Mouse (Mus musculus) forebrain, embryonic 16.5 days (tissue): ENCODE results near the gene Gm10642. TPM values are rescaled to one million over a fixed set of nuclear protein-coding genes. Genes with fewer than 3 reads are reported as not detected.

Experiments used
- ATAC-seq: fragments of 200-750 bp; cut with Nextera tagmentation; 2 replicates; pipeline ENCODE4 v1.8.0; 2017; ENCODE audit warnings: mild to moderate bottlenecking, moderate library complexity
- H3K27ac ChIP-seq: fragments of 300-500 bp; sonication (generic); 2 replicates; pipeline ENCODE4 v1.5.1; 2014; ENCODE audit warnings: low read length, control low read depth
- H3K27me3 ChIP-seq: fragments of 300-500 bp; sonication (generic); replicated peaks from 2 replicates; pipeline ENCODE4 v1.6.1; 2014; ENCODE audit warnings: low read length; ENCODE audit not compliant: control insufficient read depth, insufficient read depth
- H3K36me3 ChIP-seq: fragments of 300-500 bp; sonication (generic); 2 replicates; pipeline ENCODE4 v1.6.1; 2014; ENCODE audit not compliant: control insufficient read depth, insufficient read depth
- H3K4me1 ChIP-seq: fragments of 300-500 bp; sonication (generic); replicated peaks from 2 replicates; pipeline ENCODE4 v1.6.1; 2014; ENCODE audit warnings: low read length; ENCODE audit not compliant: control insufficient read depth, insufficient read depth
- H3K4me2 ChIP-seq: fragments of 300-500 bp; sonication (generic); 2 replicates; pipeline ENCODE4 v1.6.1; 2014; ENCODE audit warnings: mild to moderate bottlenecking, low read length, control low read depth
- H3K4me3 ChIP-seq: fragments of 300-500 bp; sonication (generic); replicated peaks from 2 replicates; pipeline ENCODE4 v1.5.1; 2014; ENCODE audit warnings: mild to moderate bottlenecking, low read length, control low read depth
- H3K9ac ChIP-seq: fragments of 300-500 bp; sonication (generic); replicated peaks from 2 replicates; pipeline ENCODE4 v1.6.1; 2014; ENCODE audit warnings: low read depth, low read length, control low read depth
- H3K9me3 ChIP-seq: fragments of 300-500 bp; sonication (generic); 2 replicates; pipeline ENCODE4 v1.6.1; 2016; ENCODE audit warnings: low read length; ENCODE audit not compliant: control insufficient read depth
- WGBS: fragments of 180-500 bp; shearing (Covaris S2); extraction: QIAGEN DNeasy Blood & Tissue Kit; methylation state at CpG from one replicate; pipeline ENCODE4 v1.1.7; 2014; 5-methylcytosine and 5-hydroxymethylcytosine counted together
- polyA plus RNA-seq: library from polyadenylated mRNA; unstranded; fragments of >200 nt; fragmentation: Nextera tagmentation; extraction: Ambion mirVana; gene quantifications from 2 replicates; pipeline ENCODE4 v1.2.1, GENCODE M21; 2015

Gene Gm10642
- 0.17 and 0.37 TPM in 2 replicates for polyA plus RNA-seq

GRCm38 (mm10) chr9:70656130-70657007 is at the start of gene Gm10642:
Gm10642 (plus strand) TSS chr9:70656251.
- peaks cover 30% of the 10 kb centered on the region for H3K4me1 ChIP-seq
- H3K4me3 ChIP-seq: peak within 1 kb of the TSS; percentile 71
- no peaks in the 10 kb centered on the region for H3K27me3 ChIP-seq
- H3K36me3 ChIP-seq: no peaks in the 10 kb centered on the region
- peak within 1 kb of the TSS; percentile 95 for H3K9ac ChIP-seq
- peak within 1 kb of the TSS; percentile 61 for H3K4me2 ChIP-seq
- H3K9me3 ChIP-seq: no peaks in the 10 kb centered on the region
- under 1% methylated on average over 67 of the region's 72 CpGs for WGBS
- H3K27ac ChIP-seq: peak within 1 kb of the TSS; percentile 95
- peak; percentile 46 for ATAC-seq

DNA sequence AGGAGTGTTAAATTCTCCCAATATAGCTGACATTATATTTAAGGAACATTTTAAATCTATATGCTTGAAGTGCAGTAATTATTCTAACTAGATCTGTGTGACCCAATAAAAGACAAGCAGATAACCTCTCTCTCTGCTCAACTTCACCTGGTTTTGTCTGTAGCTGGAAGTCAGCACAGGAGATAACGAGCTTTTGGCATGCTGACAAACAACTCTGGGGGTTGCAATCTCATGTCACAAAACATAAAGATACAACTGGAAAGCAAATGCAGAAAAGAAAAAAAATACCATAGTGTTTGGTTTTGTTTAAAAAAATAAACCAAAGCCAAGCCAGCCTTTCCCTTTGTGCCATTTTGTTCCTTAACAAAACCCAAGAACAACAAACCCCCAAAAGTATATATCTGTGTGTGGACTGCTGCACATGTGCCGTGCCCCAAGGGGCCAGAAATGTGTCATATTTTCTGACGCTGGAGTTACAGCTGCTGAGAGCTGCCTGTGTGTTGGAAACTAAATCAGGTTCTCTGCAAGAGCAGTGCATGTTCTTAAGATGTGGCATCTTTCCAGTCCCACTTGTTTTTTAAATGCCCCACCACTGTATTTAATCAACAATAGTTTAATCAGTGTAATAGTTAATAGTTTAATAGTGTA is 44.9 kb upstream of the Gm10642 start:
- Histone ChIP-seq H3K4me1 (no peaks in the 10 kb centered on the region), H3K9ac (no peak overlapping the region), H3K27ac (no peak overlapping the region), H3K27me3 (no peaks in the 10 kb centered on the region), H3K4me3 (no peak overlapping the region), H3K9me3 (no peaks in the 10 kb centered on the region), H3K36me3 (peaks cover 6% of the 10 kb centered on the region; the same call in 1 of the 2 replicates), H3K4me2 (no peak overlapping the region)
- WGBS: 46% methylated on average over 3 of the region's 3 CpGs
- ATAC-seq: no peak

- Histone ChIP-seq H3K4me3 (no peak overlapping the region), H3K27ac (no peak overlapping the region), H3K27me3 (no peaks in the 10 kb centered on the region), H3K36me3 (peaks cover 5% of the 10 kb centered on the region), H3K9ac (no peak overlapping the region), H3K4me2 (no peak overlapping the region), H3K4me1 (no peaks in the 10 kb centered on the region), H3K9me3 (no peaks in the 10 kb centered on the region)
- ATAC-seq: no peak
- 87% methylated on average over 2 of the region's 2 CpGs for WGBS
Measured at GRCm38 (mm10) chr9:70629711-70630110, 26.3 kb upstream of the Gm10642 start.

GRCm38 (mm10) chr9:70631665-70632064 is 24.4 kb upstream of the Gm10642 start:
- 33% methylated on average over 5 of the region's 5 CpGs for WGBS
- H3K9ac ChIP-seq: no peak overlapping the region
- H3K9me3 ChIP-seq: no peaks in the 10 kb centered on the region
- no peaks in the 10 kb centered on the region for H3K36me3 ChIP-seq
- no peaks in the 10 kb centered on the region for H3K4me1 ChIP-seq
- no peaks in the 10 kb centered on the region for H3K27me3 ChIP-seq
- H3K27ac ChIP-seq: no peak overlapping the region
- ATAC-seq: no peak
- H3K4me2 ChIP-seq: no peak overlapping the region
- H3K4me3 ChIP-seq: no peak overlapping the region

DNA sequence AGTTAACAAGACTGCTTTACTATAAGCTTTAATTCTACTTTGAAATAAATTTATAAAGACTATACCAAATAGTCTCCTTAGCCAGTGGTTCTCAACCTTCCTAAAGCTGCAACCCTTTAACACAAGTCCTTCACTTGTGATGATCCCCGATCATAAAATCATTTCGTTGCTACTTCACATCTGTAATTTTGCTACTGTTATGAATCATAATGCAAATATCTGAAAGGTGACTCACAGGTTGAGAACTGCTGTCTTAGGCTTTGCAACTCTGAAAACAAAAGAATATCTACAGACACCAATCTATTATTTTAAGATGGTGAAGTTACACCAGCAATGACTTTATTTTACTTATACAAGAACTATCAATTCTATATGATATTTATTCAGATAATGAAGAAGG is 19.3 kb upstream of the Gm10642 start:
- Histone ChIP-seq H3K4me1 (no peaks in the 10 kb centered on the region), H3K9me3 (no peaks in the 10 kb centered on the region), H3K4me2 (no peak overlapping the region), H3K27ac (no peak overlapping the region), H3K27me3 (no peaks in the 10 kb centered on the region), H3K36me3 (no peaks in the 10 kb centered on the region), H3K9ac (no peak overlapping the region), H3K4me3 (no peak overlapping the region)
- 86% methylated on average over 2 of the region's 2 CpGs for WGBS
- no peak for ATAC-seq

DNA sequence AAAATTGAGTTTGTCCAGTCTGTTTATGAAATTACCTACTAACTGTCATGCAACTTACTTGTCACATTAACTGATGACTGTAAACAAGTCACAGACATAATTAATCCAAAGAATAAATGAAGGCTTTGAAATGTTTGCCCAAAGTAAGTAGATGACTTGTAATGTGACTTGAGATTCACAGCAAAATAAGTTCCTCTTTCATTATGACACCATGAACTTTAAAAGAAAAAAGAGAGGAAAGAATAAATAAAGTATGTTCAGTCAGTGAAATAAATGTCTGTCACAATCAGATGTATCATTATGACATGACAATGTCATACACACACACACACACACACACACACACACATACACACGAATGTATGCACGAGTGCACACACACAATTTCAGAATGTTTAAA is 5.8 kb upstream of the Gm10642 start:
- H3K9ac ChIP-seq: no peak overlapping the region
- H3K4me1 ChIP-seq: peaks cover 23% of the 10 kb centered on the region
- H3K4me2 ChIP-seq: no peak overlapping the region
- H3K36me3 ChIP-seq: no peaks in the 10 kb centered on the region
- ATAC-seq: no peak
- no peak overlapping the region for H3K4me3 ChIP-seq
- H3K9me3 ChIP-seq: no peaks in the 10 kb centered on the region
- H3K27ac ChIP-seq: no peak overlapping the region
- H3K27me3 ChIP-seq: no peaks in the 10 kb centered on the region
- WGBS: 79% methylated on average over 2 of the region's 2 CpGs

DNA sequence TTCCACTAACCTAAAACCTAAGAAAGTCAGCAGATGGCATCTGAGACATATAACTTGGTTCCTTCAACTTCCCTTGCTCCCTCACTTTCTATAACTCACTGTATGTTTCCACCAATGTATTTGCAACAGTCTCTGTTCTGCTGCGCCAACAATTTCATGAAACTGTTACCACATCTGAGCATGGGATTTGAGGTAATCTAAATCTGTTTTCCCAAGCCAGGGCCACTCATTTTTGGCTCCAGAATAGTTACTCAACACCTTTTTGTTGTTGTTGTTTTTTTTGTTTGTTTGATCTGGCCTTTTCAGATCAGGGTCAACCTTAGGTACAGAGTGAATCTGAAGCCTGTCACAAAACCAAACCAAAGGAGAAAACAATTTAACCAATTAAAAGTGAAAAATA is 5.1 kb upstream of the Gm10642 start:
- Histone ChIP-seq H3K9ac (no peak overlapping the region), H3K36me3 (no peaks in the 10 kb centered on the region), H3K27ac (no peak overlapping the region), H3K9me3 (no peaks in the 10 kb centered on the region), H3K4me2 (no peak overlapping the region), H3K4me3 (no peak overlapping the region), H3K27me3 (no peaks in the 10 kb centered on the region), H3K4me1 (peaks cover 23% of the 10 kb centered on the region)
- no peak for ATAC-seq
- WGBS: 85% methylated on average over 1 of the region's 1 CpGs

DNA sequence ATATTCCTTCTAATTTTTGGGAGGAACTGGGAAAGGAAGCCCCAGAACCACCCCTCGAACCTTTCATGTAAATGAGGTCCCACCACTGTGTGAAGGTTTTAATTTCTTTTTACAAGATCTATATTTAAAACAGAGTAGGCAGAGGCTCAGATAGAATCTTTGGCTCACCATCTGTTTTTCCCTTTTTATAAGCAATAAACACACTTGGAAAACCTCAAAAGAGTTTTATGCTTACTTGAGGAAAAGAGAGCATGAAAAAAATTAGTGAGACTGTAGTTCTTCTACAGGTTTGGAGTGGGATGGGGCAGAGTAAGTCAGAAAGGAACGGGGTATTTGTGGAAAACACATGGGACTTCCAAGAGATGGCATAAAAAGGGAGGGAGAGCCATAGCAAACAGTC is 3.8 kb upstream of the Gm10642 start:
- H3K4me3 ChIP-seq: no peak overlapping the region
- no peak overlapping the region for H3K9ac ChIP-seq
- WGBS: 70% methylated on average over 2 of the region's 2 CpGs
- peaks cover 26% of the 10 kb centered on the region for H3K4me1 ChIP-seq
- H3K27me3 ChIP-seq: no peaks in the 10 kb centered on the region
- no peaks in the 10 kb centered on the region for H3K36me3 ChIP-seq
- no peaks in the 10 kb centered on the region for H3K9me3 ChIP-seq
- ATAC-seq: no peak
- no peak overlapping the region for H3K4me2 ChIP-seq
- no peak overlapping the region for H3K27ac ChIP-seq

DNA sequence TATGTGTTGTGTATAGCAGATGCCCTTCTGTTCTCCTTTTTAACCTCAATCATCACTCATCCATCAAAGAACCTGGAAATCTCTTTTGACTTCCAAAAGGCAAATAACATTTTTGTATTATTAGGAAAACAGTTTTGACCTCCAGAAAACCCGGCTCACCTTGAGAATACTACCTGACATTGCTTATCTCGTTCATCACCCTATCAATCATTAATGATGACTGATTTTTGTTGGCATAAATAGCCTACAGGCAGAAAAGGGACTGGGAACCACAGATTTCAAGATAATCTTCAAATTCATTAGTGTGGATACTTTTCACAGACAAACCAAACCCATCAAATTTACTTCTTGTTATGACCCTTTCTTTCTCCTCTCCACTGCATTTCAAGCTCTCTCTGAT is 2.2 kb upstream of the Gm10642 start:
- H3K36me3 ChIP-seq: no peaks in the 10 kb centered on the region
- H3K4me1 ChIP-seq: peaks cover 30% of the 10 kb centered on the region
- peak overlapping the region; percentile 14; the same call in 1 of the 2 replicates for H3K4me3 ChIP-seq
- H3K9ac ChIP-seq: no peak overlapping the region
- no peak for ATAC-seq
- H3K27ac ChIP-seq: no peak overlapping the region
- H3K4me2 ChIP-seq: peak overlapping the region; percentile 41
- no peaks in the 10 kb centered on the region for H3K27me3 ChIP-seq
- 80% methylated on average over 2 of the region's 2 CpGs for WGBS
- H3K9me3 ChIP-seq: no peaks in the 10 kb centered on the region
